Mouse (Mus musculus): ENCODE data around the gene Rab11fip4. TPM values are rescaled to one million over a fixed set of nuclear protein-coding genes. Genes with fewer than 3 reads are reported as not detected.

Rab11fip4 gene
- polyA plus RNA-seq, 1 experiment: 94.8 TPM

GRCm38 (mm10) chr11:79669210-79669609, 78.2 kb downstream of the Rab11fip4 start:
- no peak for DNase-seq
- no peaks in the 10 kb centered on the region for H3K27me3 ChIP-seq (ENCODE audit: control insufficient read depth, insufficient read depth, low read length)
- peaks cover 33% of the 10 kb centered on the region for H3K4me1 ChIP-seq (ENCODE audit: control insufficient read depth, insufficient read depth, low read length)
- TF ChIP-seq CTCF (IDR thresholded peaks at IDR 0.05; ENCODE audit: borderline replicate concordance, insufficient read depth, low read depth, low read length) (no peak), POLR2A (IDR thresholded peaks at IDR 0.05; ENCODE audit: borderline replicate concordance, insufficient read depth, low read length) (no peak)
- H3K4me3 ChIP-seq (replicated peaks; ENCODE audit: insufficient read depth, low read depth, low read length): no peak overlapping the region
- 82% methylated on average over 6 of the region's 6 CpGs for WGBS
- H3K27ac ChIP-seq (ENCODE audit: insufficient read depth, low read length): no peak overlapping the region

- H3K4me1 ChIP-seq (ENCODE audit: control insufficient read depth, insufficient read depth, low read length): peaks cover 40% of the 10 kb centered on the region
- WGBS: 92% methylated on average over 3 of the region's 3 CpGs
- H3K4me3 ChIP-seq (replicated peaks; ENCODE audit: insufficient read depth, low read depth, low read length): no peak overlapping the region
- TF ChIP-seq POLR2A (IDR thresholded peaks at IDR 0.05; ENCODE audit: borderline replicate concordance, insufficient read depth, low read length) (no peak), CTCF (IDR thresholded peaks at IDR 0.05; ENCODE audit: borderline replicate concordance, insufficient read depth, low read depth, low read length) (no peak)
- no peak overlapping the region for H3K27ac ChIP-seq (ENCODE audit: insufficient read depth, low read length)
- H3K27me3 ChIP-seq (ENCODE audit: control insufficient read depth, insufficient read depth, low read length): no peaks in the 10 kb centered on the region
- DNase-seq: no peak
Measured at GRCm38 (mm10) chr11:79669947-79670346, 78.9 kb downstream of the Rab11fip4 start.

GRCm38 (mm10) chr11:79670411-79670945, 79.5 kb downstream of the Rab11fip4 start:
- Histone ChIP-seq H3K27ac (ENCODE audit: insufficient read depth, low read length) (no peak overlapping the region), H3K4me3 (replicated peaks; ENCODE audit: insufficient read depth, low read depth, low read length) (no peak overlapping the region), H3K4me1 (ENCODE audit: control insufficient read depth, insufficient read depth, low read length) (peaks cover 45% of the 10 kb centered on the region), H3K27me3 (ENCODE audit: control insufficient read depth, insufficient read depth, low read length) (no peaks in the 10 kb centered on the region)
- WGBS: 67% methylated on average over 7 of the region's 7 CpGs
- TF ChIP-seq CTCF (IDR thresholded peaks at IDR 0.05; ENCODE audit: borderline replicate concordance, insufficient read depth, low read depth, low read length) (no peak), POLR2A (IDR thresholded peaks at IDR 0.05; ENCODE audit: borderline replicate concordance, insufficient read depth, low read length) (no peak)
- no peak for DNase-seq

GRCm38 (mm10) chr11:79671668-79672281, 80.8 kb downstream of the Rab11fip4 start:
- Histone ChIP-seq H3K27ac (ENCODE audit: insufficient read depth, low read length) (no peak overlapping the region), H3K27me3 (ENCODE audit: control insufficient read depth, insufficient read depth, low read length) (no peaks in the 10 kb centered on the region), H3K4me3 (replicated peaks; ENCODE audit: insufficient read depth, low read depth, low read length) (no peak overlapping the region), H3K4me1 (ENCODE audit: control insufficient read depth, insufficient read depth, low read length) (peaks cover 47% of the 10 kb centered on the region)
- DNase-seq: peak in 1 of 2 experiments; percentile 41
- TF ChIP-seq POLR2A (IDR thresholded peaks at IDR 0.05; ENCODE audit: borderline replicate concordance, insufficient read depth, low read length) (no peak), CTCF (IDR thresholded peaks at IDR 0.05; ENCODE audit: borderline replicate concordance, insufficient read depth, low read depth, low read length) (peak; percentile 59; the same call in 1 of the 2 replicates)
- WGBS: 75% methylated on average over 6 of the region's 6 CpGs

- Histone ChIP-seq H3K4me3 (replicated peaks; ENCODE audit: insufficient read depth, low read depth, low read length) (no peak overlapping the region), H3K27me3 (ENCODE audit: control insufficient read depth, insufficient read depth, low read length) (no peaks in the 10 kb centered on the region), H3K4me1 (ENCODE audit: control insufficient read depth, insufficient read depth, low read length) (peaks cover 48% of the 10 kb centered on the region), H3K27ac (ENCODE audit: insufficient read depth, low read length) (no peak overlapping the region)
- TF ChIP-seq CTCF (IDR thresholded peaks at IDR 0.05; ENCODE audit: borderline replicate concordance, insufficient read depth, low read depth, low read length) (no peak), POLR2A (IDR thresholded peaks at IDR 0.05; ENCODE audit: borderline replicate concordance, insufficient read depth, low read length) (no peak)
- DNase-seq: peak in 1 of 2 experiments; percentile 49
- 44% methylated on average over 5 of the region's 5 CpGs for WGBS
Measured at GRCm38 (mm10) chr11:79673072-79673471, 82.1 kb downstream of the Rab11fip4 start.

GRCm38 (mm10) chr11:79673717-79674116, 82.7 kb downstream of the Rab11fip4 start:
- H3K27ac ChIP-seq (ENCODE audit: insufficient read depth, low read length): 0 out of 2 replicates have a peak overlapping the region, but pooled peaks have one; percentile 38
- peaks cover 55% of the 10 kb centered on the region for H3K4me1 ChIP-seq (ENCODE audit: control insufficient read depth, insufficient read depth, low read length)
- TF ChIP-seq POLR2A (IDR thresholded peaks at IDR 0.05; ENCODE audit: borderline replicate concordance, insufficient read depth, low read length) (no peak), CTCF (IDR thresholded peaks at IDR 0.05; ENCODE audit: borderline replicate concordance, insufficient read depth, low read depth, low read length) (no peak)
- 63% methylated on average over 8 of the region's 8 CpGs for WGBS
- no peak for DNase-seq
- H3K4me3 ChIP-seq (replicated peaks; ENCODE audit: insufficient read depth, low read depth, low read length): no peak overlapping the region
- H3K27me3 ChIP-seq (ENCODE audit: control insufficient read depth, insufficient read depth, low read length): no peaks in the 10 kb centered on the region

- DNase-seq: no peak
- Histone ChIP-seq H3K4me1 (ENCODE audit: control insufficient read depth, insufficient read depth, low read length) (peaks cover 58% of the 10 kb centered on the region), H3K27ac (ENCODE audit: insufficient read depth, low read length) (peak overlapping the region; percentile 38), H3K4me3 (replicated peaks; ENCODE audit: insufficient read depth, low read depth, low read length) (no peak overlapping the region), H3K27me3 (ENCODE audit: control insufficient read depth, insufficient read depth, low read length) (no peaks in the 10 kb centered on the region)
- 54% methylated on average over 3 of the region's 3 CpGs for WGBS
- TF ChIP-seq POLR2A (IDR thresholded peaks at IDR 0.05; ENCODE audit: borderline replicate concordance, insufficient read depth, low read length) (no peak), CTCF (IDR thresholded peaks at IDR 0.05; ENCODE audit: borderline replicate concordance, insufficient read depth, low read depth, low read length) (no peak)
Measured at GRCm38 (mm10) chr11:79674231-79674630, 83.2 kb downstream of the Rab11fip4 start.

GRCm38 (mm10) chr11:79674632-79675031, 83.6 kb downstream of the Rab11fip4 start:
- no peaks in the 10 kb centered on the region for H3K27me3 ChIP-seq (ENCODE audit: control insufficient read depth, insufficient read depth, low read length)
- H3K27ac ChIP-seq (ENCODE audit: insufficient read depth, low read length): peak overlapping the region; percentile 38
- peak; percentile 76 to 83 for DNase-seq
- H3K4me3 ChIP-seq (replicated peaks; ENCODE audit: insufficient read depth, low read depth, low read length): no peak overlapping the region
- TF ChIP-seq CTCF (IDR thresholded peaks at IDR 0.05; ENCODE audit: borderline replicate concordance, insufficient read depth, low read depth, low read length): no peak
- no peak for TF ChIP-seq POLR2A (IDR thresholded peaks at IDR 0.05; ENCODE audit: borderline replicate concordance, insufficient read depth, low read length)
- WGBS: 4% methylated on average over 7 of the region's 7 CpGs
- H3K4me1 ChIP-seq (ENCODE audit: control insufficient read depth, insufficient read depth, low read length): peaks cover 62% of the 10 kb centered on the region
